Mouse (Mus musculus) heart, postnatal 0 days (tissue): ENCODE measurements at regions not wholly inside any gene's neighbourhood (a gene's known extent, or its start where the extent isn't known, plus 50 kb on each side); places are given as distances from the start of the nearest gene placed in this dataset.

ENCODE experiments used
- CTCF ChIP-seq: IDR thresholded peaks from 2 replicates; pipeline ENCODE4 v1.5.1; 2016; ENCODE audit warnings: antibody characterized with exemption, control low read depth, low read depth
- EP300 ChIP-seq: IDR thresholded peaks from 2 replicates; pipeline ENCODE4 v1.6.1; 2016; ENCODE audit warnings: antibody characterized with exemption, low read depth

DNA sequence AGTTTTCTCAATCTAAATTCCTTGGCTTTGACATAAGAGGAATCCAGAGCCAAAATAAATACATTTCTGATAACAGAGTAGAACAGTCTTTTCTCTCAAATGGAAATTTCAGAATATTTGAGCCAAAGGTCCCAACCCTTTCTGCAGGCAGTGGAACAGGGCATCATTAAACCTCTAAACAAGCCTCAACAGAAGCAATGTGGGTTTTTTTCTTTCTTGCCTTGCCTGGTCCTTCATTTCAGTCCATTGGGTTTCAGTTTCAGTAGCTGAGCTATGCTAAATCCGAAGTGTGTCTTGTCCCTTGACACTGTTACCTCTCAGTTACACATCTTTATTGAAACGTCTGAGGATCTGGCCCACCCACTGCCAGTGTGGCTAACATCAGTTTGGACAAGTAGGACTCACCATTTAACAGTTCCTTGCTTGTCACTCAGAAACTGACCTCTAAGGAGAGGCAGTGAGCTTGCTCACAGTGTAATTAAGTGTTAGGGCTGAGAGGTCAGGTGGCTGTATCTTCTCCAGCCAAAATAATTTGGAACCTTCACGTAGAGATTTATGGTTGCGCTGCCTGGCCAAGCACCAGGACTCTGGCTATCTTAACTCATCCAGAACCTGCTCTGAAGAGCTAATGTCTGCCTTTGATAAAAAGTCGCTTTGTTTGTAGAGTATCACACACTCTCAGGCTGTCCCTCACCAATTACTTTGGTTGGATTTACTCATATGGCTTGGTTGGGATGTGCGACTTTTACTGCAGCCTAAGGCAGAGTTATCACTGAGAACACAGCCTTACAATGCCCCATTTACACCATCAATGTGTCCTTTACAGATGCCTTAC is 545.2 kb downstream of the Efnb2 start:
- TF ChIP-seq CTCF (no peak), EP300 (no peak)
